Comparison of ENCODE assay signal across 32 mouse cellular contexts in the genomic region with DNA sequence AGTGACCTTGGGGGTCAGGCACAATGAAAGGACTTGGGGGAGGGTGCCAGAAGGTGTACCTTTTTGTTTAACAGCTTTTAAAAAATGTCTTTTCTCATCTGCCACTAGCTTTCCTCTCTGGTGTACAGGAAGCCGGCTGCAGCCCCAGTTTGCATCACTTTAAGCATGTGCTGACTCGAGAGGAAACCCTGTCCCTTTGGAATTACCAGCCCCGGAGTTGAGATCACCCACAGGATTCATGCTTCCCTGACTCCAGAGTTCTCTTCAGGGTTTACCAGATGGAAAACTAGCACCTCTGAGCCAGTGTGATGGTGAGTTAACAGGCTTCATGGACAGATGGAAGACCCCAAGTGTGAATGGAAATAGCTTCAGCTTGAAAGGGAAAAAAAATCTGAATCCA.
"Had no signal": no experiment of that assay in that cellular context is flagged by ENCODE, and none has a peak within 500 bp of the region (broad histone marks: within the 10 kb centered on the region; RNA-seq: fewer than 3 reads in every experiment).

No protein-coding gene starts in this region.

- H3K4me3 ChIP-seq: limb, embryonic 10.5 days; limb, embryonic 12.5 days; limb, embryonic 13.5 days; limb, embryonic 15.5 days; liver, embryonic 12.5 days; liver, embryonic 13.5 days; liver, embryonic 15.5 days; lung, embryonic 15.5 days; megakaryocyte, embryonic 14.5 days; midbrain, embryonic 10.5 days; midbrain, embryonic 12.5 days; midbrain, embryonic 13.5 days; midbrain, embryonic 15.5 days; myocyte; neural tube, embryonic 12.5 days had no signal

- H3K4me2 ChIP-seq: limb, embryonic 12.5 days; limb, embryonic 13.5 days; limb, embryonic 15.5 days; liver, embryonic 11.5 days; liver, embryonic 12.5 days; liver, embryonic 13.5 days; liver, embryonic 15.5 days; lung, embryonic 14.5 days; lung, embryonic 15.5 days; midbrain, embryonic 11.5 days; midbrain, embryonic 12.5 days; midbrain, embryonic 13.5 days; midbrain, embryonic 15.5 days; neural tube, embryonic 12.5 days had no signal

- H3K9ac ChIP-seq: limb, embryonic 12.5 days; limb, embryonic 13.5 days; limb, embryonic 15.5 days; liver, embryonic 12.5 days; liver, embryonic 13.5 days; liver, embryonic 14.5 days; liver, embryonic 15.5 days; liver, postnatal 0 days; lung, embryonic 14.5 days; lung, embryonic 15.5 days; midbrain, embryonic 12.5 days; midbrain, embryonic 13.5 days; midbrain, embryonic 15.5 days; neural tube, embryonic 12.5 days had no signal

- H3K4me1 ChIP-seq: limb, embryonic 10.5 days; limb, embryonic 12.5 days; limb, embryonic 13.5 days; limb, embryonic 15.5 days; liver, embryonic 12.5 days; liver, embryonic 13.5 days; liver, embryonic 15.5 days; lung, embryonic 15.5 days; megakaryocyte, embryonic 14.5 days; midbrain, embryonic 12.5 days; midbrain, embryonic 13.5 days; midbrain, embryonic 15.5 days; neural tube, embryonic 12.5 days had no signal

- H3K27ac ChIP-seq: limb, embryonic 10.5 days; limb, embryonic 12.5 days; limb, embryonic 13.5 days; limb, embryonic 15.5 days; liver, embryonic 12.5 days; liver, embryonic 13.5 days; liver, embryonic 14.5 days; liver, embryonic 15.5 days; lung, embryonic 15.5 days; macrophage; midbrain, embryonic 10.5 days; midbrain, embryonic 12.5 days; midbrain, embryonic 13.5 days; midbrain, embryonic 15.5 days; neural tube, embryonic 12.5 days had no signal

- H3K27me3 ChIP-seq: limb, embryonic 12.5 days; limb, embryonic 13.5 days; limb, embryonic 15.5 days; liver, embryonic 12.5 days; liver, embryonic 13.5 days; liver, embryonic 15.5 days; lung, embryonic 15.5 days; megakaryocyte, embryonic 14.5 days; midbrain, embryonic 12.5 days; midbrain, embryonic 13.5 days; midbrain, embryonic 15.5 days; neural tube, embryonic 12.5 days had no signal

- ATAC-seq: liver, embryonic 12.5 days; liver, postnatal 0 days; lung, postnatal 0 days; midbrain, embryonic 13.5 days; midbrain, embryonic 15.5 days; midbrain, embryonic 16.5 days had no signal

- DNase-seq: left cerebral cortex, postnatal 4 days; liver; liver, embryonic 13.5 days; liver, postnatal 0 days; lung, adult 18-20 months; lung, adult 2 months; lung, embryonic 14.5 days; lung, postnatal 10 days; lung, postnatal 14 days; lung, postnatal 36 days; lung, postnatal 4 days; midbrain, embryonic 14.5 days had no signal

- H3K9me3 ChIP-seq: limb, embryonic 10.5 days; limb, embryonic 12.5 days; limb, embryonic 13.5 days; limb, embryonic 15.5 days; liver, embryonic 12.5 days; liver, embryonic 13.5 days; liver, embryonic 15.5 days; lung, embryonic 15.5 days; megakaryocyte, embryonic 14.5 days; midbrain, embryonic 10.5 days; midbrain, embryonic 12.5 days; midbrain, embryonic 13.5 days; midbrain, embryonic 15.5 days; neural tube, embryonic 12.5 days had no signal

- H3K36me3 ChIP-seq: limb, embryonic 10.5 days; limb, embryonic 12.5 days; limb, embryonic 13.5 days; limb, embryonic 15.5 days; liver, embryonic 12.5 days; liver, embryonic 13.5 days; liver, embryonic 15.5 days; lung, embryonic 15.5 days; midbrain, embryonic 10.5 days; midbrain, embryonic 12.5 days; midbrain, embryonic 13.5 days; midbrain, embryonic 15.5 days; neural tube, embryonic 12.5 days had no signal
